Mouse (Mus musculus) olfactory bulb, adult 2 months (tissue): ENCODE results near the gene Ccdc22.

Experiments used
- CTCF ChIP-seq: fragments of 200-500 bp; IDR thresholded peaks from 2 replicates; pipeline ENCODE4 v1.5.1; 2012; ENCODE audit warnings: low read depth, mild to moderate bottlenecking, low read length, moderate library complexity; ENCODE audit not compliant: insufficient read depth
- POLR2A ChIP-seq: fragments of 200-500 bp; IDR thresholded peaks from 2 replicates; pipeline ENCODE4 v1.6.1; 2012; ENCODE audit warnings: mild to moderate bottlenecking, low read depth, low read length, moderate library complexity; ENCODE audit not compliant: insufficient read depth

GRCm38 (mm10) chrX:7610536-7611258 is 5.4 kb upstream of the Ccdc22 start:
- TF ChIP-seq POLR2A (no peak), CTCF (no peak)
